Mouse (Mus musculus) cerebellum, postnatal 36 days (tissue): ENCODE measurements at regions not wholly inside any gene's neighbourhood (a gene's known extent, or its start where the extent isn't known, plus 50 kb on each side); places are given as distances from the start of the nearest gene placed in this dataset.

Source experiments
- DNase-seq, 2 experiments: peaks; one replicate each; pipeline ENCODE4 v3.0.0; 2021 to 2022; ENCODE audit warnings: mixed read lengths in 2 of 2

DNA sequence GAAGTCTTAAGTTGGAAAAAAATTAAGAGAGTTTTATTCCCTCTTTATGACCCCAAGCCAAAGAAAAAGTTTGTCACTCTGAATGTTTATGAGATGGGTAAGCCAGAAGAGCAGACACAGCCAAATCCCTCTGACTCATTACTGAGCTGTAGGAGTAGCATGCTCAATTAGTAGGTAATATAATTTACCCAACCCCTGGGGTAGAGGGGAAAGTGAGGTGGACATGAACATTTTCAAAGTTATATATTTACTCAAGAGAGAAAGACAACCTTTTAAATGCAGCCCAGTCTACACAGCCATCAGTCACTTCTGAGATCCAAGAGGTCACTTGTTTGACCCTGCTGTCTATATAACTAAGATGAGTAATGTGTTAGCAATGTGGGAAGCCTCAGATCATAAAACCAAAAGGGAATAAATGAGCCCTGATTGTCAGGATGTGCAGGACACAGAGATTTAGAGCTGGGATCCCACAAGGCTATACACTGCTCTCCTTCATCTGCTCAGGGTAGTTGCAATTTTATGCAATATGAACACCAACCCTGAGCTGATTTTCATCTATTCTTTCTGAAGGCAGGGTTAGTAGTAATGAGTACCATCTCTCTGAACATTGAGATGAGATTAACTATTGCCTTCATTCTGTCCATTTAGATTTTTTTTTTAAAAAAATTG, 114.7 kb upstream of the Ndp start:
- DNase-seq: no peak

DNA sequence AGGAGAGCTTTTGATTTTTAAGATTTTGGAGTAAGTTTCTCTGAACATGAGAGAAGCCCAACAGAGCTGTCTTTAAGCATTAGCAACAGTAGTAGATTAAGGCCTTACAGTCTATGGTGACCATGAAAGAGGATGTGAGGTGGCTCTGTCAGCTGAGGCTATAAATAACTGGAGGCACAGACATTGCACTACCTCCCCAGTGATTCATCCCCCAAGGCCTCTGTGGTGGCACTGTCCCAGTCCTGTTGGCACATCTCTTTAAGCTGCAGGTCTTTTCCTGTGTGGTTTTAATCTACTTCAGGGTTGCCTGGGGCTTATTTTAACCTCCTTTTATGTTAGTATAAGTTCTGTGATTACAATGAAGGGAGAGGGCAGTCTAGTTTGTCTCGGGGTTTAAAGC, 106.2 kb upstream of the Ndp start:
- peak in 1 of 2 experiments; percentile 5 for DNase-seq

DNA sequence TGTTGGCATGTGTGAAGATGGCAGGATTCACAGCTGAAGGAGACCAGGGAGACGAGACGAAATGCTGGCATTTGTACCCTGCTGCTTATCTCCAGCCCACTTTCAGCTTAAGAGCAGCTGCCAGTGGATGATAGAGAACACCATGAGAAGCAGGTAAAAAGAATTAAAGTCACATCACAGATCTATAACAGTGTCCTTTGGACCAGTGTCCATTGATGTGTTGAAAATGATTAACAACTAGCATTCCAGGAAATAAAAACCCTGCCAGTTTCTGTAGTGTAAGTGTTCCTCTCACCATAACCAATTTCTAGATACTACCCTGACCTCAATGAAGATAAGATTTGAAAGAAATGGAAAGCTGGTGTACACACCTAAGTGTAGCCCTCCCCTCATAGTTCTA, 97.6 kb upstream of the Ndp start:
- no peak for DNase-seq

DNA sequence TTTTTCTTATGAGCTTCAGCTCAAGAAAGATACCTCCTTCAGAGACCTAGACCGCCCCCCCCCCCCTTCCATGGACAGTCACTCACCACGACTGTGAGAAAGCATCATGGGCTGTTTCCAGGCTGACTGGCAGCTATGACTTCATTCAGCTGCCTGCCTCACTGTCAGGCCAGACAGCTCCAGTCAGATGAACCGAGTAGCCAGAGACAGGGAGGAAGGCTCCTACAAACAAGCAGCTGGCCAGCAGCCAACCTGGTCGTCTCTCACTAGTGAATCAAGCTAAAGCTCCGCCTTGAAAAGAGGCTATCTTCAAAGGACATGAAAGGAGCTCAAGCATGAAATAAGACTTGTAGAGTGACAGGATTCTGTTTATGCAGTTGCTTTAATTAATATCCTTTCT, 87.0 kb upstream of the Ndp start:
- peak; percentile 8 to 29 for DNase-seq
